Mouse (Mus musculus): ENCODE results near the gene Pdlim7.

The Pdlim7 gene

GRCm38 (mm10) chr13:55513111-55513748 is at the start of gene Pdlim7:
Pdlim7 (minus strand) TSS chr13:55513676.
- peak; percentile 73 to 77 for DNase-seq (ENCODE audit: low spot score in 2 of 2)

- no peak for DNase-seq (ENCODE audit: low spot score in 2 of 2)
These were observed 44.0 kb upstream of the Pdlim7 start for GRCm38 (mm10) chr13:55557499-55557898.

- DNase-seq (ENCODE audit: low spot score in 2 of 2), result no peak
These were observed 42.4 kb upstream of the Pdlim7 start for GRCm38 (mm10) chr13:55555921-55556320.

GRCm38 (mm10) chr13:55549061-55549460 is 35.6 kb upstream of the Pdlim7 start:
- DNase-seq (ENCODE audit: low spot score in 2 of 2), result no peak

GRCm38 (mm10) chr13:55548426-55548825 is 35.0 kb upstream of the Pdlim7 start:
- DNase-seq (ENCODE audit: low spot score in 2 of 2), result no peak

GRCm38 (mm10) chr13:55547916-55548315 is 34.4 kb upstream of the Pdlim7 start:
- DNase-seq (ENCODE audit: low spot score in 2 of 2), result no peak

GRCm38 (mm10) chr13:55544792-55545191 is 31.3 kb upstream of the Pdlim7 start:
- DNase-seq (ENCODE audit: low spot score in 2 of 2), result no peak

- no peak for DNase-seq (ENCODE audit: low spot score in 2 of 2)
These were observed 30.0 kb upstream of the Pdlim7 start for GRCm38 (mm10) chr13:55543447-55543846.

- no peak for DNase-seq (ENCODE audit: low spot score in 2 of 2)
These were observed 29.4 kb upstream of the Pdlim7 start for GRCm38 (mm10) chr13:55542891-55543290.

- no peak for DNase-seq (ENCODE audit: low spot score in 2 of 2)
These were observed 27.5 kb upstream of the Pdlim7 start for GRCm38 (mm10) chr13:55540933-55541332.

- peak; percentile 100 for DNase-seq (ENCODE audit: low spot score in 2 of 2)
These were observed 23.0 kb upstream of the Pdlim7 start, which contains the start of gene Ddx41 for GRCm38 (mm10) chr13:55536194-55537175. Ddx41 (minus strand) TSS chr13:55536658.

- DNase-seq (ENCODE audit: low spot score in 2 of 2), result no peak
These were observed 22.3 kb upstream of the Pdlim7 start for GRCm38 (mm10) chr13:55535796-55536193.

- no peak for DNase-seq (ENCODE audit: low spot score in 2 of 2)
These were observed 21.7 kb upstream of the Pdlim7 start for GRCm38 (mm10) chr13:55535191-55535590.

- DNase-seq (ENCODE audit: low spot score in 2 of 2), result no peak
These were observed 15.9 kb upstream of the Pdlim7 start, which contains the start of gene Dok3 for GRCm38 (mm10) chr13:55529198-55529915. Dok3 (minus strand) TSS chr13:55529296.

GRCm38 (mm10) chr13:55527834-55528772 is 14.6 kb upstream of the Pdlim7 start:
- DNase-seq (ENCODE audit: low spot score in 2 of 2), result no peak

GRCm38 (mm10) chr13:55527212-55527611 is 13.7 kb upstream of the Pdlim7 start:
- no peak for DNase-seq (ENCODE audit: low spot score in 2 of 2)

- DNase-seq (ENCODE audit: low spot score in 2 of 2), result no peak
These were observed 12.5 kb upstream of the Pdlim7 start for GRCm38 (mm10) chr13:55525733-55526553.

- no peak for DNase-seq (ENCODE audit: low spot score in 2 of 2)
These were observed 10.6 kb upstream of the Pdlim7 start for GRCm38 (mm10) chr13:55523951-55524600.

- no peak for DNase-seq (ENCODE audit: low spot score in 2 of 2)
These were observed 9.8 kb upstream of the Pdlim7 start for GRCm38 (mm10) chr13:55523278-55523677.
